Mouse (Mus musculus): Measurements from ENCODE around the gene Gm4952.

DNA sequence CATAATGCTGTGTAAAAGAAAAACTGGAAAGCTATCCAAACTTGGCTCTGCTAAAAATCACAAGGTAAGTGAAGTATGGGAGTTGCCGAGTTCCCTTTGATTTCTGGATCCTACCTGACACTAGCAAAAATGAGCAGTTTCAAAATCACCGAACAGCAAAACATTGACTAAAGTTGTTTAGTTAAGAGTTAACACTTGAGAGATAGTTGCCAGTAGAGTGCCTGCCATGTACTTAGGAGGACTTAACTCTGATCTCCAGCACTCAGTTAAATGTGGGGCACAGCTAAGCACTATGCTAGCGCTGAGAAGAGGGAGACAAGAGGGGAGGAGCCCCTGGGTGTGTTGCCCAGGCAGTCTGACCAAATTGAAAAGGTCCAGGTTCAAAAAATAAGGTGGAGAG lies 1.1 kb upstream of the Gm4952 start:
- TF ChIP-seq EP300 (IDR thresholded peaks at IDR 0.05; ENCODE audit: low read length) (no peak), POLR2A (IDR thresholded peaks at IDR 0.05; ENCODE audit: low read depth, low read length) (no peak), CTCF (conservative IDR thresholded peaks at IDR 0.05 in 1 of 2, IDR thresholded peaks at IDR 0.05 in 1 of 2; ENCODE audit: low read depth in 2 of 2, low read length in 2 of 2) (no peak), CHD1 (IDR thresholded peaks at IDR 0.05; ENCODE audit: low read depth, low read length) (no peak)
